Mouse (Mus musculus): Measurements from ENCODE around the gene Htr2a. TPM values are rescaled to one million over a fixed set of nuclear protein-coding genes. Genes with fewer than 3 reads are reported as not detected.

The Htr2a gene
- polyA plus RNA-seq (2014; fragmentation: Illumina TruSeq; extraction: RNeasy Lipid Tissue Mini Kit (QIAGEN cat#74804)), result 1.9 TPM

DNA sequence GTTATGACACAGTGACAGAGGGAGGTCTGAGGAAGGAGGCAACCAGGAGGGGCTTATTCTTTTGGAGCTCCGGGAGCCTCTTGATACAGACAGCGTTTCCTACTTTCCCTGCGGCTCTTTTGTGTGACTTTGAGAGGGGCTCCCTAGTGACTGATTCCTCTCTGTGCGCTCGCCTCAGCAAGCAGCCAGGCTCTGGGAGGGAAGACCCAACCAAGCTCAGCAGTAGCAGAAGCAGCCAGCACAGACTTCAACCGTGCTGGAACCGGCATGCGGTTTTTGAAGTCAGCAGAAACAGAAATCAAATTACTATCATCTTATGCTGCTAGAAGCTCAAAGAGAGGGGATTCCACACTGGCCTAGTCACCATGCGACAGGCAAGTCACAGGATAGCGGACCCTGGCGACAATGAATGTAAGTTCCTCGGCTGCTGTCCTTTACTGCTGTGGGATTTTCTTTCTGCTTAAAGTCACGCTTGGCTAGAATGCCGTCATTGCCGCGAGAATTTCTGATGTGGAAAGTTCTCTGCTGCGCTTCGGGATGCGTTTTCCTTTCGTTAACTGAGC lies at the start of gene Htr2a:
Htr2a (plus strand) TSS at position 22 of the 563 bp plus-strand sequence.

DNA sequence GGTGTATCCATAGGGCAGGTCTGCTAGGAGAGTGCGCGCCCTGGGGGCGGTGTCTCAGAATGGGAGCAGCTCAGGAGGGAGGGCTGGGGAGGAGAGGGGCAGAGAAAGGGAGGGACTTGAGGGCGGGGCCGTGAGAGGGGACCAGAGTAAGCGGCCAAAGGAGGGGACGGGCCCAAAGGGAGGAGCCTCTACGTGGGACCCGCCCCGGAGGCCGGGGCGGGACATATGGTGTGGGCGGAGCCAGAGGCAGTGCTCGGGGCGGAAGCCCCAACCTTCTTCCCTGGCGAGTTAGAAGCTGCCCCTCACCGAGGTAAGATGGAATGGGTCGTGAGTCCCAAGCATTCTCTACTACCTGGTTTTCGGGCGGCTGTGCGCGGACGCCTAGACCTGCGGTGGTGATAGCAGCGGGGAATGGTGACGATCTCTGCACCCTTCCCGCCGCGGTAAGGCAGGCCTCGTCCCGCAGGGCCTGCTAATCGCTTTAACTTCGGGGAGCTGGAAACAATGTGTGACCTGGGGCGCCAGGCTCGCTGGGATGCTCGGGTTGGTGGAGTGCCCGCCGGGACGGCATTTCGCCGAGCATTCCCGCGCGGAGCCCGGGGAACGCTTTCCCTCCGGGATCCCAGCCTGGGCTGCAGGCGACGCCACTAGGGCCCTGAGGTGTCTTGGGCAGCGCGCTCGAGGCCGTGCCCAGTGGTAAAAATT lies 91.6 kb downstream of the Htr2a start, which contains the start of gene Esd:
Esd (plus strand) TSS at position 219 of the 705 bp plus-strand sequence.

Other genes with a start within 250 kb of the Htr2a start
- gene Esd, start 91.5 kb downstream of the Htr2a start, polyA plus RNA-seq (2014; fragmentation: Illumina TruSeq; extraction: RNeasy Lipid Tissue Mini Kit (QIAGEN cat#74804)), result 271 TPM

All from ovary, adult 10 weeks (tissue).